Mouse (Mus musculus): ENCODE results near the gene Prr5.
A peak's percentile ranks its signal among the peaks of the same experiment; 100 is the strongest.

- peak; percentile 62; the same call in 1 of the 2 replicates for TF ChIP-seq CTCF (IDR thresholded peaks at IDR 0.05; ENCODE audit: extremely low read depth, insufficient read length, insufficient replicate concordance, low read depth, low read length)
- TF ChIP-seq POLR2A (IDR thresholded peaks at IDR 0.05; ENCODE audit: low read depth, low read length), result no peak
These were observed 72.2 kb downstream of the Prr5 start for GRCm38 (mm10) chr15:84741573-84741972.

Data from small intestine, adult 2 months (tissue).